39 mouse cellular contexts compared by ENCODE assay signal in the genomic region with DNA sequence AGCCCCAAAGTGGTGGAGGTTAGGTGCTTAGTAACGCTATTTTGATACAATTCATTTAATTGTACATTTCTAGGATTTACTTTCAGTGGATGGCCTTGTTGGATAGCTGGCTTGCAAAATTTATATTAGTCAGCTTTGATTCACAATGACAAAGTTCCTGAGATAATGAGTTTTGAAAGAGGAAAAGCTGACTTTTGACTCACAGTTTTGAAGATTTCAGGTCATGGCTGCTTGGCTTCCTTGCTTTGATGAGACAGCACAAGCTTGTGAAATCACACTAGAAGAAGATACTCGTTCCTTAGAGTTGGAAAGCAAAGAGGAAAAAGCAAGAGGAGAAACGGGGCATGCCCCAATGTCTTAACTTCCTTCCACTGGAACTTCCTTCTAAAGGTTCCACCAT. TPM values are rescaled to one million over a fixed set of nuclear protein-coding genes. Genes with fewer than 3 reads are reported as not detected.
"Had no signal": no experiment of that assay in that cellular context is flagged by ENCODE, and none has a peak within 500 bp of the region (broad histone marks: within the 10 kb centered on the region; RNA-seq: fewer than 3 reads in every experiment).

No protein-coding gene starts in this region.

- DNase-seq: gastrocnemius, postnatal 14 days; gastrocnemius, postnatal 36 days; heart, adult 2 months; heart, postnatal 14 days; heart, postnatal 36 days; kidney, adult 18-20 months; kidney, adult 8-10 months; kidney, postnatal 14 days; kidney, postnatal 36 days; layer of hippocampus, adult 9-11 months; layer of hippocampus, postnatal 36 days; left cerebral cortex, postnatal 4 days had no signal

- H3K4me3 ChIP-seq: heart, adult 2 months; heart, embryonic 13.5 days; heart, embryonic 15.5 days; hindbrain, embryonic 12.5 days; intestine, embryonic 15.5 days; limb, embryonic 13.5 days; limb, embryonic 15.5 days had no signal

- H3K4me2 ChIP-seq: heart, embryonic 11.5 days; heart, embryonic 13.5 days; heart, embryonic 15.5 days; hindbrain, embryonic 12.5 days; hindbrain, embryonic 14.5 days; intestine, embryonic 15.5 days; limb, embryonic 13.5 days; limb, embryonic 15.5 days; liver, embryonic 11.5 days had no signal

- ATAC-seq: hindbrain, embryonic 16.5 days; inflammation-experienced regulatory T-cells, adult 6 months; intestine, embryonic 15.5 days; intestine, postnatal 0 days had no signal

- H3K9ac ChIP-seq: heart, embryonic 13.5 days; heart, embryonic 15.5 days; hindbrain, embryonic 12.5 days; hindbrain, embryonic 14.5 days; intestine, embryonic 15.5 days; limb, embryonic 13.5 days; limb, embryonic 15.5 days; liver, embryonic 14.5 days had no signal

- H3K27ac ChIP-seq: heart, adult 2 months; heart, embryonic 13.5 days; heart, embryonic 15.5 days; hindbrain, embryonic 12.5 days; hindbrain, embryonic 14.5 days; intestine, embryonic 15.5 days; kidney, postnatal 0 days; limb, embryonic 13.5 days; limb, embryonic 15.5 days; liver, embryonic 14.5 days had no signal

- H3K9me3 ChIP-seq: heart, embryonic 13.5 days; heart, embryonic 15.5 days; hindbrain, embryonic 12.5 days; intestine, embryonic 15.5 days; limb, embryonic 13.5 days; limb, embryonic 15.5 days had no signal

- H3K36me3 ChIP-seq: heart, embryonic 13.5 days; heart, embryonic 15.5 days; hindbrain, embryonic 12.5 days; intestine, embryonic 15.5 days; limb, embryonic 13.5 days; limb, embryonic 15.5 days had no signal

RNA-seq across cellular contexts. Expression of a gene that starts 10.4 kb away (rescaled TPM):
- total RNA-seq: gastrocnemius, adult 18-20 months; gastrocnemius, adult 8-10 months; gastrocnemius, postnatal 14 days; gastrocnemius, postnatal 36 days; heart, adult 2 months; heart, postnatal 36 days; hematopoietic stem cell, adult 5-6 weeks; left cerebral cortex, postnatal 4 days had no signal
- polyA plus RNA-seq: heart, adult 2 months; heart, embryonic 11.5 days; inflammation-experienced regulatory T-cells, adult 6 months; limb, embryonic 11.5 days; liver, embryonic 11.5 days; liver, embryonic 14.5 days had no signal

RNA-seq across cellular contexts. Expression of a gene that starts 24.2 kb away (rescaled TPM):
- total RNA-seq: gastrocnemius, adult 8-10 months; gastrocnemius, postnatal 14 days; gastrocnemius, postnatal 36 days; layer of hippocampus, adult 18-20 months; layer of hippocampus, postnatal 14 days; layer of hippocampus, postnatal 36 days; left cerebral cortex, adult 18-20 months; left cerebral cortex, postnatal 10 days; left cerebral cortex, postnatal 25 days; left cerebral cortex, postnatal 4 days had no signal
- polyA plus RNA-seq: heart, embryonic 11.5 days; heart, embryonic 13.5 days; heart, embryonic 15.5 days; heart, postnatal 0 days; hindbrain, embryonic 12.5 days; hindbrain, embryonic 14.5 days; hindbrain, embryonic 16.5 days; liver, embryonic 11.5 days had no signal

RNA-seq across cellular contexts. Expression of a gene that starts 36.2 kb away (rescaled TPM):
- total RNA-seq: gastrocnemius, adult 18-20 months; gastrocnemius, adult 8-10 months; gastrocnemius, postnatal 14 days; gastrocnemius, postnatal 36 days; heart, adult 2 months; heart, postnatal 14 days; heart, postnatal 36 days; hematopoietic stem cell, adult 5-6 weeks; layer of hippocampus, adult 18-20 months; layer of hippocampus, postnatal 14 days; layer of hippocampus, postnatal 36 days; left cerebral cortex, adult 18-20 months; left cerebral cortex, adult 8-10 months; left cerebral cortex, postnatal 10 days; left cerebral cortex, postnatal 25 days; left cerebral cortex, postnatal 4 days had no signal
- polyA plus RNA-seq: heart, adult 2 months; heart, embryonic 11.5 days; heart, embryonic 13.5 days; heart, embryonic 15.5 days; heart, postnatal 0 days; intestine, embryonic 15.5 days; intestine, postnatal 0 days; kidney, embryonic 14.5 days; kidney, postnatal 0 days; large intestine, adult 2 months; liver, embryonic 14.5 days had no signal

RNA-seq across cellular contexts. Expression of a gene that starts 45.5 kb away (rescaled TPM):
- total RNA-seq: gastrocnemius, adult 8-10 months had no signal
